Mouse (Mus musculus) kidney, adult 2 months (tissue): ENCODE results near the gene Slc25a18.
"Not testable (repeated sequence)": the region's sequence is repeated elsewhere in the genome, so short reads cannot be mapped to it uniquely, and the experiment has no call there.

Experiments
- CTCF ChIP-seq: fragments of 200-500 bp; conservative IDR thresholded peaks from 2 replicates; pipeline ENCODE4 v1.5.1; 2011; ENCODE audit warnings: low read depth, mild to moderate bottlenecking, control low read depth, low read length, moderate library complexity, mixed read lengths; ENCODE audit not compliant: insufficient read depth, insufficient read length
- POLR2A ChIP-seq: fragments of 200-500 bp; IDR thresholded peaks from one replicate; pipeline ENCODE4 v1.6.1; 2011; ENCODE audit warnings: low read depth, low read length, control low read depth

DNA sequence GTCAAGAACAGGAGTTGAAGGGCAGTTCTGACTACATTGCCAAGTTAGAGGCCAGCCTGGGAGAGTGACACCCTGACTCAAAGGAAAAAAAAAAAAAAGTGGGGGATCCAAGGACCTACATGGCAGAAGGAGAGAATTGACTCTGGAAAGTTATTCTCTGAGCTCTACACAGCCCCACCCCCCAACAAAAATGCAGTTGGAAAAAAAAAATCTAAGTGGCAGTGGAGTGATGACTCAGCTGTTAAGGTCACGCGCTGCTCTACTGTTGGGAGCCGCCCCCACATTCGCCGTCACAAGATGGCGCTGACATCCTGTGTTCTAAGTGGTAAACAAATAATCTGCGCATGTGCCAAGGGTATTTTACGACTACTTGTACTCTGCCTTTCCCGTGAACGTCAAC is 38.6 kb downstream of the Slc25a18 start:
- TF ChIP-seq CTCF, POLR2A: not testable (repeated sequence)
